Mouse (Mus musculus) bone marrow, adult 2 months (tissue): ENCODE data around the gene Il4i1. TPM values are rescaled to one million over a fixed set of nuclear protein-coding genes. Genes with fewer than 3 reads are reported as not detected.
"Not testable (repeated sequence)": the region's sequence is repeated elsewhere in the genome, so short reads cannot be mapped to it uniquely, and the experiment has no call there.

Source experiments
- H3K27ac ChIP-seq: fragments of 200-500 bp; 2 replicates; pipeline ENCODE4 v1.5.1; 2012; ENCODE audit warnings: low read depth, mild to moderate bottlenecking, control low read depth, inconsistent platforms, low read length; ENCODE audit not compliant: control insufficient read depth, poor library complexity, insufficient read depth
- H3K4me1 ChIP-seq: fragments of 200-500 bp; 2 replicates; pipeline ENCODE4 v1.6.1; 2011; ENCODE audit warnings: low read length; ENCODE audit not compliant: control insufficient read depth, insufficient read depth
- H3K4me3 ChIP-seq: fragments of 200-500 bp; replicated peaks from 2 replicates; pipeline ENCODE3; 2011; ENCODE audit warnings: mild to moderate bottlenecking, low read depth, low read length, control low read depth; ENCODE audit not compliant: control insufficient read depth
- CTCF ChIP-seq: fragments of 200-500 bp; IDR thresholded peaks from 2 replicates; pipeline ENCODE4 v1.5.1; 2011; ENCODE audit warnings: low read length, control low read depth; ENCODE audit not compliant: control insufficient read depth, insufficient read depth
- POLR2A ChIP-seq: fragments of 200-500 bp; IDR thresholded peaks from 2 replicates; pipeline ENCODE4 v1.6.1; 2011; ENCODE audit warnings: low read depth, mild to moderate bottlenecking, control low read depth, low read length, borderline replicate concordance; ENCODE audit not compliant: control insufficient read depth
- WGBS: fragments of 180-500 bp; shearing (Covaris S2); methylation state at CpG from one replicate; pipeline ENCODE4 v1.1.7; 2018; 5-methylcytosine and 5-hydroxymethylcytosine counted together
- polyA plus RNA-seq: library from polyadenylated mRNA; stranded (reverse); fragments of >200 nt; gene quantifications from 2 replicates; pipeline ENCODE4 v1.2.4, GENCODE M21; 2011; ENCODE audit warnings: low replicate concordance; ENCODE audit not compliant: missing spikeins, insufficient read depth, insufficient read length

The Il4i1 gene
- polyA plus RNA-seq, 1 experiment, result 24.8 TPM

- 86% methylated on average over 19 of the region's 19 CpGs for WGBS
- TF ChIP-seq CTCF (no peak), POLR2A (no peak)
- H3K4me3 ChIP-seq, result no peak overlapping the region
- H3K4me1 ChIP-seq, result peaks cover 5% of the 10 kb centered on the region
- H3K27ac ChIP-seq, result no peak overlapping the region
These were observed 51.0 kb downstream of the Il4i1 start for GRCm38 (mm10) chr7:44867010-44867702.

- Histone ChIP-seq H3K4me3 (no peak overlapping the region), H3K4me1 (peaks cover 5% of the 10 kb centered on the region), H3K27ac (no peak overlapping the region)
- WGBS, result 74% methylated on average over 9 of the region's 9 CpGs
- no peak for TF ChIP-seq POLR2A
- no peak for TF ChIP-seq CTCF
These were observed 51.6 kb downstream of the Il4i1 start for GRCm38 (mm10) chr7:44867802-44868201.

GRCm38 (mm10) chr7:44868465-44868864, 52.3 kb downstream of the Il4i1 start:
- TF ChIP-seq POLR2A (no peak), CTCF (no peak)
- Histone ChIP-seq H3K4me1 (peaks cover 5% of the 10 kb centered on the region), H3K27ac (no peak overlapping the region), H3K4me3 (peak overlapping the region; percentile 15)
- 13% methylated on average over 16 of the region's 16 CpGs for WGBS

GRCm38 (mm10) chr7:44868919-44869696, 52.9 kb downstream of the Il4i1 start:
- no peak for TF ChIP-seq CTCF
- no peak for TF ChIP-seq POLR2A
- H3K27ac ChIP-seq, result peak overlapping the region; percentile 55
- WGBS, result under 1% methylated on average over 102 of the region's 108 CpGs
- peaks cover 5% of the 10 kb centered on the region for H3K4me1 ChIP-seq
- H3K4me3 ChIP-seq, result peak overlapping the region; percentile 58

GRCm38 (mm10) chr7:44869697-44870528, 53.7 kb downstream of the Il4i1 start, which contains the start of gene Ptov1:
Gene Ptov1, minus strand, starts transcription at chr7:44869788.
- Histone ChIP-seq H3K4me1 (peaks cover 5% of the 10 kb centered on the region), H3K4me3 (peak within 1 kb of the TSS; percentile 58), H3K27ac (peak within 1 kb of the TSS; percentile 55)
- 6% methylated on average over 29 of the region's 29 CpGs for WGBS
- no peak for TF ChIP-seq POLR2A
- TF ChIP-seq CTCF, result no peak

GRCm38 (mm10) chr7:44870614-44871013, 54.4 kb downstream of the Il4i1 start:
- WGBS, result 85% methylated on average over 6 of the region's 6 CpGs
- no peak overlapping the region for H3K4me3 ChIP-seq
- no peak for TF ChIP-seq CTCF
- TF ChIP-seq POLR2A, result no peak
- no peak overlapping the region for H3K27ac ChIP-seq
- H3K4me1 ChIP-seq, result peaks cover 5% of the 10 kb centered on the region

- Histone ChIP-seq H3K4me1 (peaks cover 3% of the 10 kb centered on the region), H3K27ac (no peak overlapping the region), H3K4me3 (no peak overlapping the region)
- no peak for TF ChIP-seq CTCF
- 77% methylated on average over 1 of the region's 1 CpGs for WGBS
These were observed 55.0 kb downstream of the Il4i1 start for GRCm38 (mm10) chr7:44871181-44871580.

GRCm38 (mm10) chr7:44871774-44872173, 55.6 kb downstream of the Il4i1 start:
- H3K4me1 ChIP-seq, H3K4me3 ChIP-seq, H3K27ac ChIP-seq: not testable (repeated sequence)
- 80% methylated on average over 2 of the region's 2 CpGs for WGBS
